In the genomic region with DNA sequence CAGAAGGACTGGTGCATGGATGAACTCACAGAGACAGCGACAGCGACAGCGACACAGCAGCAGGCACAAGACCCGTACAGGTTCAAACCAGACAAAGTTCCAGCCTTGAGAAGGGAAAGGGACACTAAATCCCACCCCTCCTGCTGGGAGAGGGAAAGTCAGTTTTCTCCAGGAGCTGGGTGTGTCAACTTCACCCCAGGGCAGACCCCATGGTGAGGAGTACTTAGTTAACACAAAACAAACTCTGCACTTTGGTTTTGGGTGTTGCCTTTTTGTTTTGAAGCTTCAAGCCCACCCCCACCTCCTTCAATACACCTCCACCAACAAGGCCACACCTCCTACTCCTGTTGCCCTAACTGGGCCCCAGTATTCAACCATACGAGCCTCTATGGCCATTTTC, we compare ENCODE assay signal across 24 mouse cellular contexts.
"Had no signal": no experiment of that assay in that cellular context is flagged by ENCODE, and none has a peak within 500 bp of the region (broad histone marks: within the 10 kb centered on the region; RNA-seq: fewer than 3 reads in every experiment).

No protein-coding gene starts in this region.

- DNase-seq: kidney, adult 2 months; kidney, postnatal 25 days; layer of hippocampus, adult 9-11 months; liver, postnatal 0 days; lung, embryonic 14.5 days; right cerebral cortex, adult 18-20 months; right cerebral cortex, postnatal 14 days; right cerebral cortex, postnatal 4 days; thymus, adult 2 months; thymus, postnatal 14 days; thymus, postnatal 4 days had no signal

- H3K9ac ChIP-seq: limb, embryonic 12.5 days; limb, embryonic 15.5 days; liver, embryonic 14.5 days; liver, postnatal 0 days; lung, embryonic 14.5 days; midbrain, embryonic 13.5 days; neural tube, embryonic 12.5 days; neural tube, embryonic 15.5 days had no signal

- H3K4me3 ChIP-seq: layer of hippocampus, adult 2 months; left cerebral cortex, adult 2 months; limb, embryonic 12.5 days; limb, embryonic 15.5 days; midbrain, embryonic 13.5 days; neural tube, embryonic 12.5 days; neural tube, embryonic 15.5 days had no signal

- H3K9me3 ChIP-seq: limb, embryonic 12.5 days; limb, embryonic 15.5 days; midbrain, embryonic 13.5 days; neural tube, embryonic 12.5 days; neural tube, embryonic 15.5 days had no signal

- H3K4me1 ChIP-seq: limb, embryonic 12.5 days; limb, embryonic 15.5 days; midbrain, embryonic 13.5 days; neural tube, embryonic 12.5 days; neural tube, embryonic 15.5 days had no signal

- H3K4me2 ChIP-seq: limb, embryonic 12.5 days; limb, embryonic 15.5 days; liver, embryonic 11.5 days; lung, embryonic 14.5 days; midbrain, embryonic 13.5 days; neural tube, embryonic 12.5 days; neural tube, embryonic 15.5 days had no signal

- H3K36me3 ChIP-seq: limb, embryonic 12.5 days; limb, embryonic 15.5 days; midbrain, embryonic 13.5 days; neural tube, embryonic 12.5 days; neural tube, embryonic 15.5 days had no signal

- H3K27ac ChIP-seq: kidney, postnatal 0 days; layer of hippocampus, adult 2 months; left cerebral cortex, adult 2 months; limb, embryonic 12.5 days; limb, embryonic 15.5 days; liver, embryonic 14.5 days; macrophage; midbrain, embryonic 13.5 days; neural tube, embryonic 12.5 days; neural tube, embryonic 15.5 days; stomach, postnatal 0 days had no signal

- ATAC-seq: liver, postnatal 0 days; lung, postnatal 0 days; midbrain, embryonic 13.5 days had no signal
